Mouse (Mus musculus) 3134 (cell line): ENCODE data around the gene Tram2.

Source experiments
- DNase-seq: peaks from one replicate; pipeline ENCODE4 v3.0.0-alpha.2; 2011; ENCODE audit warnings: low spot score; ENCODE audit not compliant: insufficient read length; ENCODE audit errors: extremely low read depth

The Tram2 gene

GRCm38 (mm10) chr1:21069830-21070522 is 9.1 kb downstream of the Tram2 start:
- DNase-seq = no peak

- DNase-seq = no peak
Measured at GRCm38 (mm10) chr1:21068491-21068890, 10.5 kb downstream of the Tram2 start.

- no peak for DNase-seq
Measured at GRCm38 (mm10) chr1:21067536-21068221, 11.3 kb downstream of the Tram2 start.

- DNase-seq = no peak
Measured at GRCm38 (mm10) chr1:21064153-21064552, 14.9 kb downstream of the Tram2 start.

- DNase-seq = no peak
Measured at GRCm38 (mm10) chr1:21059385-21060109, 19.5 kb downstream of the Tram2 start.

GRCm38 (mm10) chr1:21053009-21053408 is 26.0 kb downstream of the Tram2 start:
- DNase-seq = peak; percentile 53

- DNase-seq = peak; percentile 61
Measured at GRCm38 (mm10) chr1:21052608-21053007, 26.4 kb downstream of the Tram2 start.

- DNase-seq = peak; percentile 25
Measured at GRCm38 (mm10) chr1:21052132-21052545, 26.9 kb downstream of the Tram2 start.

- DNase-seq = no peak
Measured at GRCm38 (mm10) chr1:21049005-21049404, 30.0 kb downstream of the Tram2 start.

- no peak for DNase-seq
Measured at GRCm38 (mm10) chr1:21048402-21048801, 30.6 kb downstream of the Tram2 start.

GRCm38 (mm10) chr1:21042461-21042860 is 36.6 kb downstream of the Tram2 start:
- DNase-seq = no peak

- peak; percentile 39 for DNase-seq
Measured at GRCm38 (mm10) chr1:21040610-21041326, 38.3 kb downstream of the Tram2 start.

- no peak for DNase-seq
Measured at GRCm38 (mm10) chr1:21040173-21040572, 38.9 kb downstream of the Tram2 start.

GRCm38 (mm10) chr1:21039564-21039963 is 39.5 kb downstream of the Tram2 start:
- no peak for DNase-seq

- DNase-seq = no peak
Measured at GRCm38 (mm10) chr1:21037881-21038601, 41.0 kb downstream of the Tram2 start.

- no peak for DNase-seq
Measured at GRCm38 (mm10) chr1:21035878-21036277, 43.2 kb downstream of the Tram2 start.

- DNase-seq = no peak
Measured at GRCm38 (mm10) chr1:21033792-21034119, 45.3 kb downstream of the Tram2 start.

- DNase-seq = no peak
Measured at GRCm38 (mm10) chr1:21033065-21033791, 45.8 kb downstream of the Tram2 start.

GRCm38 (mm10) chr1:21031650-21032049 is 47.4 kb downstream of the Tram2 start:
- DNase-seq = no peak

- DNase-seq = no peak
Measured at GRCm38 (mm10) chr1:21029000-21029399, 50.0 kb downstream of the Tram2 start.
